Comparison of ENCODE assay signal across 16 mouse cellular contexts in genomic region chr2:6395851-6396625, GRCm38 (mm10).
A peak's percentile ranks its signal among the peaks of the same experiment; 100 is the strongest.
DNase-seq lines count a peak whose midpoint lies in the region; ATAC-seq and TF ChIP-seq lines count a peak whose summit lies in the region.
"Had no signal": no experiment of that assay in that cellular context is flagged by ENCODE, and none has a peak within 500 bp of the region (broad histone marks: within the 10 kb centered on the region; RNA-seq: fewer than 3 reads in every experiment).

No protein-coding gene starts in this region.

- no peak overlapping the region for H3K4me3 ChIP-seq in forebrain, embryonic 13.5 days
- no peak overlapping the region for H3K4me3 ChIP-seq in forebrain, embryonic 16.5 days (replicated peaks; ENCODE audit: low read length)
- no peak overlapping the region for H3K4me3 ChIP-seq in kidney, embryonic 16.5 days (ENCODE audit: low read length)
- H3K4me3 ChIP-seq in kidney, embryonic 14.5 days (ENCODE audit: low read length): no peak overlapping the region
- no peak overlapping the region; the same call in 1 of the 2 replicates for H3K4me3 ChIP-seq in G1E (ENCODE audit: low read depth, low read length)
- no peak overlapping the region for H3K4me3 ChIP-seq in liver, embryonic 14.5 days (ENCODE audit: insufficient read depth in 1 of 2, low read depth in 2 of 2, low read length in 2 of 2)
- H3K4me3 ChIP-seq: embryonic facial prominence, embryonic 15.5 days; limb, embryonic 10.5 days; megakaryocyte, embryonic 14.5 days had no signal

- peaks cover 4% of the 10 kb centered on the region; the same call in 1 of the 2 replicates for H3K36me3 ChIP-seq in forebrain, embryonic 13.5 days (ENCODE audit: poor library complexity, severe bottlenecking)
- no peaks in the 10 kb centered on the region for H3K36me3 ChIP-seq in forebrain, embryonic 16.5 days (ENCODE audit: control insufficient read depth, insufficient read depth)
- H3K36me3 ChIP-seq in kidney, embryonic 16.5 days (ENCODE audit: insufficient read depth, low read length): no peaks in the 10 kb centered on the region
- peaks cover 6% of the 10 kb centered on the region; the same call in 1 of the 2 replicates for H3K36me3 ChIP-seq in kidney, embryonic 14.5 days (ENCODE audit: control insufficient read depth, insufficient read depth, low read length)
- H3K36me3 ChIP-seq in G1E (replicated peaks): peaks cover 62% of the 10 kb centered on the region
- no peaks in the 10 kb centered on the region for H3K36me3 ChIP-seq in liver, embryonic 14.5 days (replicated peaks; ENCODE audit: control insufficient read depth, insufficient read depth, low read depth)
- H3K36me3 ChIP-seq: embryonic facial prominence, embryonic 15.5 days had no signal

- peak; percentile 35; the same call in 1 of the 2 replicates for TF ChIP-seq EP300 in liver, embryonic 14.5 days (IDR thresholded peaks at IDR 0.05; ENCODE audit: low read depth)

- no peak overlapping the region for H3K4me2 ChIP-seq in forebrain, embryonic 13.5 days
- no peak overlapping the region for H3K4me2 ChIP-seq in forebrain, embryonic 16.5 days (ENCODE audit: low read length)
- no peak overlapping the region for H3K4me2 ChIP-seq in kidney, embryonic 16.5 days (replicated peaks; ENCODE audit: low read depth, low read length)
- no peak overlapping the region for H3K4me2 ChIP-seq in kidney, embryonic 14.5 days (replicated peaks; ENCODE audit: low read depth, low read length)
- no peak overlapping the region for H3K4me2 ChIP-seq in liver, embryonic 14.5 days (ENCODE audit: low read depth)
- H3K4me2 ChIP-seq: embryonic facial prominence, embryonic 15.5 days had no signal

- no peak for DNase-seq in G1E (ENCODE audit: low spot score)
- DNase-seq in liver, embryonic 14.5 days (ENCODE audit: low read depth in 3 of 3, low spot score in 3 of 3): no peak
- no peak for DNase-seq in adrenal gland, adult 8-10 months
- no peak for DNase-seq in left cerebral cortex, adult 9 months (ENCODE audit: low spot score in 2 of 2)
- DNase-seq: adrenal gland, adult 2 months; forebrain, postnatal 0 days; gastrocnemius, postnatal 14 days; kidney, adult 11 months; retina, postnatal 1 day had no signal

- peaks cover 9% of the 10 kb centered on the region; the same call in 1 of the 2 replicates for H3K4me1 ChIP-seq in forebrain, embryonic 13.5 days
- H3K4me1 ChIP-seq in forebrain, embryonic 16.5 days (replicated peaks; ENCODE audit: control insufficient read depth, insufficient read depth, low read length): no peaks in the 10 kb centered on the region; the same call in 1 of the 2 replicates
- H3K4me1 ChIP-seq in kidney, embryonic 16.5 days (ENCODE audit: insufficient read depth, low read length): peaks cover 15% of the 10 kb centered on the region; the same call in 1 of the 2 replicates
- 0 out of 2 replicates have a peak, but pooled peaks cover 5% of the 10 kb centered on the region for H3K4me1 ChIP-seq in kidney, embryonic 14.5 days (ENCODE audit: control insufficient read depth, insufficient read depth, low read length)
- peaks cover 43% of the 10 kb centered on the region for H3K4me1 ChIP-seq in G1E (ENCODE audit: insufficient read depth, low read depth, low read length)
- H3K4me1 ChIP-seq in liver, embryonic 14.5 days (replicated peaks; ENCODE audit: control insufficient read depth in 2 of 2, insufficient read depth in 2 of 2, low read length in 1 of 2): peaks cover 0 to 18% of the 10 kb centered on the region in 2 experiments; a peak in 3 of 4 replicates
- H3K4me1 ChIP-seq: embryonic facial prominence, embryonic 15.5 days; limb, embryonic 10.5 days had no signal

- no peak for TF ChIP-seq CTCF in G1E (IDR thresholded peaks at IDR 0.05; ENCODE audit: low read depth, low read length)
- TF ChIP-seq CTCF in liver, embryonic 14.5 days (IDR thresholded peaks at IDR 0.05; ENCODE audit: low read depth): no peak

- ATAC-seq in forebrain, embryonic 13.5 days: no peak
- no peak for ATAC-seq in forebrain, embryonic 16.5 days
- ATAC-seq in kidney, embryonic 16.5 days (ENCODE audit: low FRiP score, low TSS enrichment): no peak
- no peak for ATAC-seq in kidney, embryonic 14.5 days (ENCODE audit: low FRiP score, low TSS enrichment)
- ATAC-seq in G1E (ENCODE audit: extremely low read depth, insufficient number of reproducible peaks, low FRiP score, poor library complexity, severe bottlenecking): peak; percentile 48; the same call in 1 of the 2 replicates
- ATAC-seq in liver, embryonic 14.5 days (ENCODE audit: insufficient read depth): peak; percentile 22; the same call in 1 of the 2 replicates
- ATAC-seq: forebrain, postnatal 0 days had no signal

- H3K27ac ChIP-seq in forebrain, embryonic 13.5 days: 0 out of 2 replicates have a peak overlapping the region, but pooled peaks have one; percentile 6
- H3K27ac ChIP-seq in forebrain, embryonic 16.5 days (ENCODE audit: low read length): no peak overlapping the region
- H3K27ac ChIP-seq in kidney, embryonic 16.5 days (ENCODE audit: low read length): peak overlapping the region; percentile 31; the same call in 1 of the 2 replicates
- H3K27ac ChIP-seq in kidney, embryonic 14.5 days (ENCODE audit: low read depth, low read length): no peak overlapping the region
- no peak overlapping the region for H3K27ac ChIP-seq in liver, embryonic 14.5 days
- H3K27ac ChIP-seq: embryonic facial prominence, embryonic 15.5 days; limb, embryonic 10.5 days had no signal

- H3K27me3 ChIP-seq in forebrain, embryonic 13.5 days: no peaks in the 10 kb centered on the region
- H3K27me3 ChIP-seq in forebrain, embryonic 16.5 days (replicated peaks; ENCODE audit: control insufficient read depth, insufficient read depth, low read length): no peaks in the 10 kb centered on the region
- no peaks in the 10 kb centered on the region for H3K27me3 ChIP-seq in kidney, embryonic 16.5 days (ENCODE audit: insufficient read depth, low read length)
- H3K27me3 ChIP-seq in kidney, embryonic 14.5 days (ENCODE audit: control insufficient read depth, insufficient read depth, low read length): no peaks in the 10 kb centered on the region
- no peaks in the 10 kb centered on the region for H3K27me3 ChIP-seq in G1E (ENCODE audit: insufficient read depth, low read length)
- H3K27me3 ChIP-seq in liver, embryonic 14.5 days (ENCODE audit: control insufficient read depth, insufficient read depth, low read length): no peaks in the 10 kb centered on the region
- H3K27me3 ChIP-seq: embryonic facial prominence, embryonic 15.5 days; megakaryocyte, embryonic 14.5 days had no signal

- no peaks in the 10 kb centered on the region for H3K9me3 ChIP-seq in forebrain, embryonic 13.5 days (replicated peaks)
- no peaks in the 10 kb centered on the region for H3K9me3 ChIP-seq in forebrain, embryonic 16.5 days (ENCODE audit: control insufficient read depth, low read length)
- no peaks in the 10 kb centered on the region for H3K9me3 ChIP-seq in kidney, embryonic 16.5 days (ENCODE audit: low read length)
- H3K9me3 ChIP-seq in kidney, embryonic 14.5 days (ENCODE audit: control insufficient read depth, low read length): no peaks in the 10 kb centered on the region
- no peaks in the 10 kb centered on the region for H3K9me3 ChIP-seq in G1E (replicated peaks)
- H3K9me3 ChIP-seq in liver, embryonic 14.5 days (ENCODE audit: control insufficient read depth, low read length): no peaks in the 10 kb centered on the region
- H3K9me3 ChIP-seq: embryonic facial prominence, embryonic 15.5 days; limb, embryonic 10.5 days; megakaryocyte, embryonic 14.5 days had no signal

- no peak overlapping the region for H3K9ac ChIP-seq in forebrain, embryonic 13.5 days
- H3K9ac ChIP-seq in forebrain, embryonic 16.5 days (replicated peaks; ENCODE audit: low read depth, low read length): no peak overlapping the region
- no peak overlapping the region for H3K9ac ChIP-seq in kidney, embryonic 16.5 days (replicated peaks; ENCODE audit: low read length)
- H3K9ac ChIP-seq in kidney, embryonic 14.5 days (ENCODE audit: low read depth, low read length): no peak overlapping the region
- no peak overlapping the region for H3K9ac ChIP-seq in liver, embryonic 14.5 days (replicated peaks)
- H3K9ac ChIP-seq: embryonic facial prominence, embryonic 15.5 days; forebrain, postnatal 0 days had no signal

- WGBS in forebrain, embryonic 13.5 days: 80% methylated on average over 7 of the region's 7 CpGs
- WGBS in forebrain, embryonic 16.5 days: 74% methylated on average over 7 of the region's 7 CpGs
- 68% methylated on average over 7 of the region's 7 CpGs for WGBS in kidney, embryonic 16.5 days
- 81% methylated on average over 7 of the region's 7 CpGs for WGBS in kidney, embryonic 14.5 days
- 52% methylated on average over 7 of the region's 7 CpGs for WGBS in liver, embryonic 14.5 days (ENCODE audit: insufficient replicate concordance)

Comparison
In these comparisons a context has a peak if more than half of its experiments do, and no peak if none do; other contexts are left out.
1. H3K27ac ChIP-seq: peak in forebrain, embryonic 13.5 days (single experiment) and kidney, embryonic 16.5 days (single experiment); none in forebrain, embryonic 16.5 days (single experiment), kidney, embryonic 14.5 days (single experiment) and liver, embryonic 14.5 days (single experiment).
2. ATAC-seq: peak in G1E (single experiment) and liver, embryonic 14.5 days (single experiment); none in forebrain, embryonic 13.5 days (single experiment), forebrain, embryonic 16.5 days (single experiment), kidney, embryonic 16.5 days (single experiment) and kidney, embryonic 14.5 days (single experiment).